Mouse (Mus musculus): ENCODE results near the gene Aqp11.

Gene Aqp11

GRCm38 (mm10) chr7:97707809-97708208 lies 30.3 kb downstream of the Aqp11 start:
- DNase-seq (ENCODE audit: low spot score), result no peak

DNA sequence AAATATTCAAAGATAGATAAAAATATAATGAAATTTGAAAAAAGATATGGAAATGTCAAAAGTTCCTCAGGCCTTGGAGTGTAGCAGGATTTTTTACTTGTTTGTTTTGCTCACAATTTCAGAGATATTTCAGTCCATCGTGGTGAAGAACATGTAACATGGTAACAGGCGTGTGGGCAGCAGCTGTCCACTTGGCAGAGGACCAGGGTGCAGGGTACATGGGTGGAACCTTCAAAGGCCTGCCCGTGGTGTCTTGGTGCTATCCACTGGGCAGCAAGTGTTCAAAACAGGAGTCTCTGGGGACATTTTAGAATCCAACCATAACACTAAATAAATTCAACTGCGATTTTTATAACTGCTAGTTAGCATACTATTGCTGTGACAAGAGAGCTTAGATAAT lies 31.0 kb downstream of the Aqp11 start:
- no peak for DNase-seq (ENCODE audit: low spot score)

GRCm38 (mm10) chr7:97701106-97701505 lies 37.0 kb downstream of the Aqp11 start:
- no peak for DNase-seq (ENCODE audit: low spot score)

DNA sequence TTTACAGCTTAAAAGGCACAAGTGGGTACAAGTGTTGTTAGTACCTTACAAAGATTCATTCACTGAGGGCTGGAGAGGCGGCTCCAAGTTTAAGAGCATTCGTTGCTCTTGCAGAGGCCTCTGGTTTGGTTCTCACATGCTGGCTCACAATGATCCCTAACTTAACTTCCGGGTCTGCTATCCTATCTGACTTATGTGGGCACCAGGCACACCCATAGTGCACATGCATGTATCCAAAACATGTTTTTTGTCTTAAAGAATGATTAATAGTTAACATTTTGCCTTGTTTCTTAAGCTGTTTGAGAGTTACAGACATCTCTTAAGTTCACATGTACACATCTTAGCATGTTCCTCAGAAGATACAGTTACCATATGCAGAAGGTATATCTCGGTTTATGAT lies 37.9 kb downstream of the Aqp11 start:
- no peak for DNase-seq (ENCODE audit: low spot score)

DNA sequence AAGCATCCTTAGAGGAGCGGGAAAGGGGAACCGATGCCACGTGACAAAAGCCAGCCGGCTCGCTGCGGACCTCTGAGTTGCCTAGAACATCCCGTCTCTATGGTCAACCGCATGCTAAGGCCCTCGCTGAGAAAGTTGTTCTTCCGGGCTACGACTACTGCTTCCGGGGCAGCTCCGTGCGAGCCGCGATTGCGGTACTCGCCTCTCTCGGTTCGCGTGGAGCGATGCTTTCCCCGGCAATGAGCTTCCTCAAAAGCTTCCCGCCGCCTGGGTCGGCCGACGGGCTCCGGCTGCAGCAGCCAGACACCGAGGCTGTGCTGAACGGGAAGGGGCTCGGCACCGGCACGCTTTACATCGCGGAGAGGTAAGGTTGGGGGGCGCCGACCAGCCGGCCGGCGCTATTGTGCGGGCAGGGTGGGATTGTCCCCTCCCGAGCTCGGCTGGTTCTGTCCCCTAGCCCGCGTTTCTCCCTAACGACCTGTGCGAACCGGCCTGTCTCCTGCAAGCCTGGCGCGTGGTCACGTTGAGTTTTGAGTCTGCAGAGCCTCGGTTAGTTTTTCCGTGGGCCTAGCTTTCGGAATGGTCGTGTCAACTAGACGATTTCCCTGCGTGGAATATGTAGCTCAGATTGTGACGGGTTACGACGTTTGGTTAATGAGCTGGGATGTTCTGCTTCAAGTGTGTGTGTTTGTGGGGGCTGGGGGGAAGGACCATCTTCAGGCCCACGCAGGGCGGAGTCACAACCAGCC lies 41.4 kb downstream of the Aqp11 start, which contains the start of gene Clns1a:
Clns1a (plus strand) TSS at position 129 of the 749 bp plus-strand sequence.
- DNase-seq (ENCODE audit: low spot score), result peak; percentile 91

DNA sequence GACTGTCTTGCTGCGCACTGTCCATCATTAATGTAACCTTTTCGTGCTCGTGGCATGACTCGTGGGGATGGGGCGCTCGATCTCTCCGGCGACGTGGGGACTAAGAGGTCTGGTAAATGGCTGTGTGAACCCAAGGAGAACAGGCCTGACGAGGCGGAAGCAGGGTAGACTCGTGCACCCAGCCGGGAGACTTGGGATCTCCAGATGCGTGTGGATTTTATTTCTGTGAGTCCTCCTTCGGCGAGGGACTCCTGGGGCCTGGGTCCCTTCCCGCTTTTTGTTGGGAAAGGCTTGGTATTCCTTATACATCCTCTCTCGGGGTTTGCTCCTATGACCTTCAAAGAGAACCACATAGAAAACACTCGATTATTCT lies 42.0 kb downstream of the Aqp11 start:
- DNase-seq (ENCODE audit: low spot score), result no peak

- no peak for DNase-seq (ENCODE audit: low spot score)
Measured at GRCm38 (mm10) chr7:97695441-97695840, 42.6 kb downstream of the Aqp11 start.

DNA sequence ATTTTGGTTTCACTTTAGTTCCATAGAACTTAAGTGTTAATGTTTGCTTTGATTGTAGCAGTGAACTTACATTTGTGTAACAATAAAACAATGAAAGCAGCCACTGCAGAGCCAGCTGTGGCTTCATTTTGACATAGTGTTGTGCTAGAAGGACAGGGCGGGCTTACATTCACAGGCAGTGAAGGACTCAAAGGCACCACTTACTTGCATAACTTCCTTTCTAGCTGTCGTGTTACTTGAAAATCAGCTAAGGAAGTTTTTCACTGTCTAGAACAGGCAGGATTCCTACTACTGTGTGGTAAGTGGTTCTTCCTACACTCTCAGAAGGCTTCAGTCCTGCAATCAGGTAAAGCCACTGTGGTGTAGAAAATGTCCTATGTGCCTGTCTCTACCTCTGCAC lies 50.3 kb downstream of the Aqp11 start:
- DNase-seq (ENCODE audit: low spot score), result no peak

DNA sequence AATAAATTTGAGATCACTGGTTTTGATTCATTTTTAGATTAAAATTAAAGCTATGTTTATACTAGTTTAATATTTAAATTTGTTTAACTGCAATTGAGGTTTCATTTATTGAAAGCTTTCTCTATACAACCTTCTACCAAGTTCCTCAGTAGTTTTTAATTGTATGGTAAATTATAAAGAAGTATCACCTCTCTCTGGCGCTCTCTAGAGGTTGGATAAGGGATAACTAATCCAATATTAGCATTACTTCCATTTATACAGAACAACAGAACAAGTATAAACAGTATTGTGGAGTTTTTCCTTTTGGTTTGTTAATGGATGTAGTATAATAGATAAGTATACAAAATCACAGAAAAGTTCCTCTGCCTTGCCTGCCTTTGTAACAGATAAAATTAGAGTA lies 58.9 kb downstream of the Aqp11 start:
- no peak for DNase-seq (ENCODE audit: low spot score)

All from testis, postnatal 14 days (tissue).